Mouse (Mus musculus) forebrain, postnatal 0 days (tissue): ENCODE results near the gene Sfxn1. TPM values are rescaled to one million over a fixed set of nuclear protein-coding genes. Genes with fewer than 3 reads are reported as not detected.
A peak's percentile ranks its signal among the peaks of the same experiment; 100 is the strongest.

ENCODE experiments used
- ATAC-seq: fragments of 200-750 bp; cut with Nextera tagmentation; 2 replicates; pipeline ENCODE4 v1.8.0; 2017; ENCODE audit warnings: mild to moderate bottlenecking, moderate library complexity
- DNase-seq: peaks from one replicate; pipeline ENCODE4 v3.0.0-alpha.2; 2015
- H3K27ac ChIP-seq: fragments of 300-500 bp; sonication (generic); 2 replicates; pipeline ENCODE4 v1.5.1; 2014; ENCODE audit warnings: low read depth, mild to moderate bottlenecking, antibody characterized with exemption, low read length, moderate library complexity, mixed read lengths
- H3K27me3 ChIP-seq: fragments of 300-500 bp; sonication (generic); 2 replicates; pipeline ENCODE4 v1.6.1; 2014; ENCODE audit warnings: mild to moderate bottlenecking, low read length, mixed read lengths; ENCODE audit not compliant: insufficient read depth
- H3K36me3 ChIP-seq: fragments of 300-500 bp; sonication (generic); 2 replicates; pipeline ENCODE4 v1.6.1; 2014; ENCODE audit warnings: mild to moderate bottlenecking, moderate library complexity; ENCODE audit not compliant: insufficient read depth
- H3K4me1 ChIP-seq: fragments of 300-500 bp; sonication (generic); 2 replicates; pipeline ENCODE4 v1.6.1; 2014; ENCODE audit warnings: antibody characterized with exemption; ENCODE audit not compliant: insufficient read depth
- H3K4me2 ChIP-seq: fragments of 300-500 bp; sonication (generic); 2 replicates; pipeline ENCODE4 v1.6.1; 2014; ENCODE audit warnings: low read depth, mild to moderate bottlenecking, moderate library complexity
- H3K4me3 ChIP-seq: fragments of 300-500 bp; sonication (generic); 2 replicates; pipeline ENCODE4 v1.5.1; 2014; ENCODE audit warnings: low read depth, low read length, mixed read lengths
- H3K9ac ChIP-seq: fragments of 300-500 bp; sonication (generic); 2 replicates; pipeline ENCODE4 v1.6.1; 2014; ENCODE audit warnings: mild to moderate bottlenecking
- H3K9me3 ChIP-seq: fragments of 300-500 bp; sonication (generic); 2 replicates; pipeline ENCODE4 v1.6.1; 2016; ENCODE audit warnings: low read length
- CTCF ChIP-seq: sonication (generic); IDR thresholded peaks from 2 replicates; pipeline ENCODE4 v1.5.1; 2016; ENCODE audit warnings: antibody characterized with exemption, control low read depth, low read depth
- WGBS: fragments of 180-500 bp; shearing (Covaris S2); extraction: QIAGEN DNeasy Blood & Tissue Kit; methylation state at CpG from one replicate; pipeline ENCODE4 v1.1.7; 2014; 5-methylcytosine and 5-hydroxymethylcytosine counted together
- polyA plus RNA-seq: library from polyadenylated mRNA; unstranded; fragments of >200 nt; fragmentation: Nextera tagmentation; extraction: Ambion mirVana; gene quantifications from 2 replicates; pipeline ENCODE4 v1.2.1, GENCODE M21; 2015
- total RNA-seq: library from RNA; depleted of rRNA; stranded (reverse); fragments of >200 nt; gene quantifications from 2 replicates; pipeline ENCODE4 v1.2.3, GENCODE M21; 2014

The Sfxn1 gene
- total and polyA plus RNA-seq, 2 experiments from 2014 or later: 102 to 116 TPM

DNA sequence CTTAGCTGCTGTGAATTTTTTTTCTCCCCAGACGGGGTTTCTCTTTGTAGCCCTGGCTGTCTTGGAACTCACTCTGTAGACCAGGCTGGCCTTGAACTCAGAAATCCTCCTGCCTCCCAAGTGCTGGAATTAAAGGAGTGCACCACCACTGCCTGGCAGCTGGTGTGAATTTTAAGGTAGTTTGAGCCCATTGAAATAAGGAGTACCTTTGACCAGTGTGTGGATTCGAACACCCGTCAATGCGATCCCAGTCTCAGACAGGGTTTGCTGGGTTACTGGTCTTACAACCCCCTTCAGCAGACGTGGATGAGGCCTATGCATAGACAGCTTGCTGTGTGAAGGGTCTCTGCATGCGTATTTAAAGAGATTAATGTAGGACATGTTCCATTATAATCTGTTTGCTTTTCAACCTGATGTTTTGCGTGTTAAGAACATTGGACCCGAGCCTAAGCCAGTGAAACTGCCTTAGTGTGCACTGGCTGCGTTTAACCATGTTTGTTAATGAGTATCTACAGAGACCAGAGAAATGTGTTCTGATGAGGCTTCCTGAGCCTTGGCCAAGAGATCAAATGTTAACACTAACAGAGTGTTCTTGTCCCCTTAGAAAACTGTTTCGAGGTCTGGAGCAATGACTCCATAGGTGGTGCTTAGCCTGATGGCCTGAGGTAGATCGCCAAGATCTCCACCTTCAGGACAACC, 5.2 kb downstream of the Sfxn1 start:
- no peak overlapping the region for H3K4me2 ChIP-seq
- 0 out of 2 replicates have a peak, but pooled peaks cover 6% of the 10 kb centered on the region for H3K4me1 ChIP-seq
- no peak overlapping the region for H3K27ac ChIP-seq
- 89% methylated on average over 11 of the region's 11 CpGs for WGBS
- DNase-seq (no peak), ATAC-seq (no peak)
- no peaks in the 10 kb centered on the region for H3K36me3 ChIP-seq
- no peak overlapping the region for H3K4me3 ChIP-seq
- no peaks in the 10 kb centered on the region for H3K9me3 ChIP-seq
- no peaks in the 10 kb centered on the region for H3K27me3 ChIP-seq
- no peak overlapping the region for H3K9ac ChIP-seq
- no peak for TF ChIP-seq CTCF

DNA sequence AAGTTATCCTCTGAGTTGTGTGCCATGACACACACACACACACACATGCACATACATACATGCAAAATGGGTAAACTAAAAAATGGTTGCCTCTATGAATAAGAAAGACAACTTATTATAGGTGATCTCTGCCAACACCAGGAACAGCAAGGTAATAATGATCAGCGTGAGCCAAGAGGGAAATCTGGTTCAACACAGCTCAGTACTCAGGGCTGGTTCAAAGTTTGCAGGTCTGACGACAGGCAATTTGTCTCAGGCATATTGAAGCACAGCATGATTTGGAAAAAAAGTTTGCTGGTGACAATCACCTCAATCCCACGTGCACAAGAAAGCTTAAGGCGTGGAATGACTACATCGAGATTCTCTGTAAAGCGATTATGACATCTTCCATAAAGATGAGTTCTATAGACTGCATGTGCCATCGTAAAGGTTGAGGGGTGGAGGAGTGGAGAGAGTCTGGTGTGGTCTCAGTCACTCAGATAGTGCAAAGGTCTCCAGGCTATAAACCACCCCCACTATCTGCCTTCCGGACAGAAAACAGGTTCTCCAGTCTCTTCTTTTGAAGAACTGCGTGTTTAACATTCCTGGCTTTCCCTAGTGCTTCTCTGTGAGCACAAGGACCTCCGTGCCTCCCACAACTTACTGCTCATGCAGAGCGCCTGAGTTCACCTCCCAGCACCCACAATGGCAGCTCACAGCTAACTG, 6.0 kb downstream of the Sfxn1 start:
- no peak for TF ChIP-seq CTCF
- ATAC-seq: peak; percentile 25; the same call in 1 of the 2 replicates
- Histone ChIP-seq H3K36me3 (no peaks in the 10 kb centered on the region), H3K9ac (no peak overlapping the region), H3K9me3 (no peaks in the 10 kb centered on the region), H3K27ac (no peak overlapping the region), H3K4me3 (no peak overlapping the region), H3K4me1 (0 out of 2 replicates have a peak, but pooled peaks cover 2% of the 10 kb centered on the region), H3K4me2 (no peak overlapping the region), H3K27me3 (no peaks in the 10 kb centered on the region)
- DNase-seq: no peak
- WGBS: 79% methylated on average over 11 of the region's 11 CpGs

DNA sequence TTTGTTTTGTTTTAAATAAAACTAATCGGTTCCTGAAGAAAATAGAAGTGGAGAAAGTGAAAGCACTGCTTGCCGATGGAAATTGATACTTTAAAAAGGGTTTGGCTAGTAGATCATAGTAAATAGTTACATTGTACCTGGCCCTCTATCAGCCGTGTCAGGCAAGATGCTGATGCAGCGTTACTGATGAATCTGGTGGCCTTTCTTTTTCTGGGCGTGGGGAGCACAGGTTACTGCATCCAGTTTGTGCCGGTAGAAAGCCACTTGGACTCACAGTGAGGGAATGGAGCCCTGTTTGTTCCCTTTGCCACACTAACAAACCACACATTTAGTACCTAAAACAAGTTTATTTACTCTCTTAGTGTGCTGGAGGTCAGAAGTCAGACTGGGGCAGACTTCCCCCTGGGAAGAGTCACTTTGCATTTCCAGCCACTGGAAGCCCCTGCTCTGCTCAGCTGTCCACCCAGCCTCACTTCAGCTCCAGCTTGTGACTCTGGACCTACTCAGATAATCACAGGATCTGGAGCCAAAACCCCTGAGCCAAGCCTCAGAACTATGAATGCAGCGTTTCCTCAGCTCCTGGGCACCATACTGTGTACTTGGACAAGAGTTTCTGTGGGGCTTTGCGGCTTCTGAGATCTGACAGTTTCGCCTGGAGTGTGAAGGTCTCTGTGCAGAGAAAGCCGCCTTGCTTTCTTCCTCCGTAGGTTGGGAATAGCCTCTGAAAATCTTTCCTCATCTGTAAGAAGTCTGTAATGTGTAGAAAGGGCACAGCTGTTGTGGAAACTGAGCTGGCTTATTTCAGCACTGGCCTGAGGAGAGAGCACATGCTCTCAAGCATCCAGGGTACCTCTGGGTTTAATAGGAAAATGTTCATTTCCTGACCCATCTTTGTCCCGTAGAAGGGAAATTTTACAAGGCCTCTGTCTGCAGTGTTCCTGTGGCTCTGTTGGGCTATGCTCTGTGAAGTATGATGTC, 8.4 kb downstream of the Sfxn1 start:
- peaks cover under 1% of the 10 kb centered on the region; the same call in 1 of the 2 replicates for H3K36me3 ChIP-seq
- no peak overlapping the region for H3K4me2 ChIP-seq
- no peak for TF ChIP-seq CTCF
- no peaks in the 10 kb centered on the region for H3K27me3 ChIP-seq
- H3K4me1 ChIP-seq: no peaks in the 10 kb centered on the region
- no peak overlapping the region for H3K9ac ChIP-seq
- H3K9me3 ChIP-seq: no peaks in the 10 kb centered on the region
- WGBS: 72% methylated on average over 12 of the region's 12 CpGs
- DNase-seq (no peak), ATAC-seq (peak; percentile 61)
- H3K4me3 ChIP-seq: no peak overlapping the region
- no peak overlapping the region for H3K27ac ChIP-seq

DNA sequence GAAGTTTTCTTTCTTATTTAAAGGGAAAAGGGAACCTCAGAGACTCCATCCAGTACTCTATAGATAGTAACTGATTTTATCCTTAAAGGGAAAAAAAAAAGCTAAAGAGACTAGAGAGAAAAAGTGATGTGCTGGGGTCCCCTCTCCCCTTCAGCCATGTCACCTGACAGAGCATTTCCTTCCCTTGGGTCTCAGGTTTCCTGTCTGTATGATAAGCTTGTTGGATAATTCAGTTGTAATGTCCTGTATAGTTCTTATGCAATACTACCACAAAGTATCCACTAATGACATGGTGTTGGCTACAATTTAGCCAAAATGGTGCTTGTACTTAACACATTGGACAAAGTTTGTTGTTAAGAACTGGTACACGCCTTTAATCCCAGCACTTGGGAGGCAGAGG, 9.1 kb downstream of the Sfxn1 start:
- no peak overlapping the region for H3K4me3 ChIP-seq
- H3K27ac ChIP-seq: no peak overlapping the region
- WGBS: 95% methylated on average over 1 of the region's 1 CpGs
- ATAC-seq: no peak
- H3K36me3 ChIP-seq: peaks cover 6% of the 10 kb centered on the region
- H3K4me1 ChIP-seq: no peaks in the 10 kb centered on the region
- no peak overlapping the region for H3K4me2 ChIP-seq
- no peak for DNase-seq
- no peaks in the 10 kb centered on the region for H3K27me3 ChIP-seq
- no peaks in the 10 kb centered on the region for H3K9me3 ChIP-seq
- H3K9ac ChIP-seq: no peak overlapping the region
- TF ChIP-seq CTCF: no peak

DNA sequence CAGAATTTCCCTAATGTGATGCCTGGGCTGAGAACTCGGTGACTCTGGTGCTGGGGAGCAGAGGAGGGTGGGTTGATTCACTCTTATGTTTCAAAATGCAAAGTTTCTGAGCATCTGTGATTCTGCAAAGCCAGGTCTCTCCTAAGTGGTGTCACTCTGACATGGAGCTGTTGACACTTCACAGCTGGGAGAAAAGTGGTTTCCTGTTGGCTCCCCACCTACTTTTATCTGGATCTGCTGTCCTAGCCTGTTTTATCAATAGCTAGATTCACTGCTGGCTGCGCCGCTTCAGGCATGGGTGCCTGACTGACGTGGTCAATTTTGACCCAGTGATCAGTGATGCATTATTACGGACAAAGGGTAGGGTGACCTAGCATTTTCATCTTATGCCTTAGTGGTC, 11.3 kb downstream of the Sfxn1 start:
- Histone ChIP-seq H3K4me2 (no peak overlapping the region), H3K9me3 (no peaks in the 10 kb centered on the region), H3K27me3 (no peaks in the 10 kb centered on the region), H3K36me3 (peaks cover 20% of the 10 kb centered on the region), H3K4me3 (no peak overlapping the region), H3K9ac (no peak overlapping the region), H3K27ac (no peak overlapping the region), H3K4me1 (no peaks in the 10 kb centered on the region)
- WGBS: 80% methylated on average over 5 of the region's 5 CpGs
- no peak for TF ChIP-seq CTCF
- DNase-seq (no peak), ATAC-seq (no peak)

DNA sequence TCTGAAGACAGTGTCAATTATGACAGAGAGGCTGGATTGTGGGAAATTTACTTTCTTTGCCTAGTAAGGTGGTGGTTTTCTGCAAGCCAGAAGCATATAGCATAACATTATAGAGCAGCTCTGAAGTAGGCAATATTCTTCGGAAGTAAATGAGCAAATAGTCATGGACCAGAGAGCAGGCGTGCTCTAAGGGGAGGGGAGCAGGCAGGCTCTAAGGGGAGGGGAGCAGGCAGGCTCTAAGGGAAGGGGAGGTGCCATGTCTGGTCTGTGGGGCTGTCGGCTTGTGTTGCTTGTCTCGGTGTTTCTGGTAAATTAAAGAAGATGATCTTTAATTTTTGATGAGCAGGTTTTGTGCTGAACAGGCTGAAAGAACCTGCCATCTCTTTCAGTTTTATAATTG, 12.5 kb downstream of the Sfxn1 start:
- no peaks in the 10 kb centered on the region for H3K9me3 ChIP-seq
- WGBS: 52% methylated on average over 4 of the region's 4 CpGs
- H3K27me3 ChIP-seq: no peaks in the 10 kb centered on the region
- no peak for DNase-seq
- ATAC-seq: no peak
- no peak overlapping the region for H3K4me3 ChIP-seq
- no peak for TF ChIP-seq CTCF
- H3K27ac ChIP-seq: no peak overlapping the region
- no peak overlapping the region for H3K4me2 ChIP-seq
- H3K4me1 ChIP-seq: no peaks in the 10 kb centered on the region
- H3K9ac ChIP-seq: no peak overlapping the region
- H3K36me3 ChIP-seq: peaks cover 31% of the 10 kb centered on the region
